Mouse (Mus musculus) CD8-positive naive resting alpha-beta T cell, adult 2 months (primary cell): ENCODE measurements around the gene Zscan26.
"Not testable (repeated sequence)": the region's sequence is repeated elsewhere in the genome, so short reads cannot be mapped to it uniquely, and the experiment has no call there.

Source experiments
- DNase-seq, 2 experiments: peaks; one replicate each; pipeline ENCODE4 v3.0.0; 2022; ENCODE audit warnings: low read depth in 2 of 2, low spot score in 2 of 2

Gene Zscan26

DNA sequence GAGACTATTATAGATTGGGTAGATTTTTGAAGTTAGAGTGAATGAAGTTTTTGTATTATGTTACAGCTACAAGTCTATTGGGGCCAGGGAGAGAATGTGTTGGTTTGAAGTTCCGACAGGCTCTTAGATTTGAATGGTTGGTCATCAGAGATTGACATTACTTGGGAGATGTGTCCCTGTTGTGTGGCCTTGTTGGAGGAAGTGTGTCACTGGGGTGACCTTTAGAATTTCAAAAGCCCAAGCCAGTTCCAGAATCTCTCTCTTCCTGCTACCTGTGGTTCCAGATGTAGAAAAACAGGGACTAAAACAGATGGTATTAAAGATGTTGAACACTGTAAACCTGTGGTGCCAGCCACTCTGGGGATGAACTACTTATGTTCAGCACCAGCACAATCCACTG is 25.9 kb downstream of the Zscan26 start:
- DNase-seq = no peak

DNA sequence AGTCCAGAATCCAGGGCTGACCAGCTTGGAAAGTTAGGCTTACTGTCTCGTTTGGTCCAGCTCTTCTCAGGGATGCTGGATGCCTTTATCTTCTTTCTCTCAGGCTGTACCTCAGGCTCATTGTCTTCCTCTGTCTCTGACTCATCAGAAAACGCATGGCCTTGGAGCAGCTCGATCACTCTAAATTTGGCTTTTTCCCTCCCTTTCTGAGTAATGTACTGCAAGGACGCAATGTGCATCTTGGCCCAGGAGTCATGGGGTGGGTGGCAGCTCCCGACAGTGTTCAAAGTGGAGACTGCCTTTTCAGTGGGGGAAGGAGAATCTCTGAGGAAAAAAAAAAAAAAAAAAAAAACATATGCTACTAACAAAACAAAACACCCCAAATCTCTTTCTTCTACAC is 30.2 kb downstream of the Zscan26 start:
- no peak for DNase-seq

DNA sequence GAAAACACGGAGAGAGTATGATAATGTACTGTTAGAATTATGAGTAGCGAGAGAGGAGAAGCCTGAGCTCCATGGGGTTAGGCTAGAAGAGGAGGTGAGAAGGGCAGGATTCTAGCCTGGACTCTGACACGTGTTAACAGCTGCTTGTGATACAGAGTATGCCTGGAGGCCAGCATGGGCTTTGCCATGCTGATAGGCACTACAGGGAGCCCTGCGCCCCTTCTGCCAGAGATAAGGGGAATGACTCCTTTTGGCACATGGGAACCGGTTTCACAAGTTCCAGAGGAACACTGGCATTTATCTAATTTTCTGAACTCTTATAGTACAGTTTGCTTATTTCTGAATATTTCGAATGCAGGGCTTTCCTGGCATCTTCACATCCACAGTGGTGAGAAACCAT is 34.7 kb downstream of the Zscan26 start:
- no peak for DNase-seq

DNA sequence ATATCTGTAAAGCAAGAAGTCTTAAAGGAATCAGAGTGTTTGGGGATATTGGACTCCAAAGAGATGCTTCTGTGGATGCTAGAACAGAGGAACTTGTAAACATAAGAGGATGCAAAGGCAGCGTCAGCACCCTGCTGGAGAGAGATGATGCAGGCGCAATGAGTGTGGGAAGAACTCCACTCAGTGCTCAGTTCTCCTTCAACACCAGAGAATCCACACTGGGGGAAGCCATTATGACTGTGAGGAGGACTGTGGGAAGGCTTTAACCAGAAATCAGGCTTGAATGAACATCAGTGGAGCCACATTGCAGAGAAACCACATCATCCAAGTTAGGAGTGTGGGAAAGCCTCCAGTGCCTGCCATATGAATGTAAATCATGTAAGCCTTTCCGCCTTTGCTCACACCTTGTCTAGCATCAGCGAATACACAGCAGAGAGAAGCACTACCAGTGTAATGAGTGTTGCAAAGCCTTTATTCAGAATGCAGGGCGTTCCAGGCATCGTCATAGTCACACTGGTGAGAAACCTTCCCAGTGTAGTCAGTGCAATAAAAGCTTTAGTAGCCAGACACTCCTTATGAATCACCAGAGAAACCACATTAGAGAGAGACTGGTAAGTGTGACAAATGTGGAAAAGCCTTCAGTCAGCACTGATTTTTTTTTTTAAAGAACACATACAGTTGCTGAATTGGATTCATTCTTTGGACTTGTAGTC is 36.1 kb downstream of the Zscan26 start:
- no peak for DNase-seq

DNA sequence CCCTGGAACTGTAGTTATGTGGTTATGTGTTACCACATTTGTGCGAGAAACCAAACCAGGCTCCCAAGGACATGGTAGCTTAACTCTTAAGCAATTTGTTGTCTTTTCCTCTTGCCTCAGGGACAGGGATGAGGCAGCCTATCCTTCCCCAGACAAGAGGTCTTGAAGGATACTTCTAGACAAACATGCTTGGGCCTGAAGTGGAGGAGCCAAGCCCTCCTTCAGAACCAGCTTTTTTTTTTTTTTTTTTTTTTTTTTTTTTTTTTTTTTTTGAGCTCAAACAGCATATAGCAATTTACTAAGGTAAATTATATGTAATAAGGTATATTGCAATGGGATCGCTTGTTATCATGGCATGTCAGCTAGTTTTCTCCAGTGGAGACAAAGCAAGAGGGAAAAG is 37.8 kb downstream of the Zscan26 start:
- no peak for DNase-seq

DNA sequence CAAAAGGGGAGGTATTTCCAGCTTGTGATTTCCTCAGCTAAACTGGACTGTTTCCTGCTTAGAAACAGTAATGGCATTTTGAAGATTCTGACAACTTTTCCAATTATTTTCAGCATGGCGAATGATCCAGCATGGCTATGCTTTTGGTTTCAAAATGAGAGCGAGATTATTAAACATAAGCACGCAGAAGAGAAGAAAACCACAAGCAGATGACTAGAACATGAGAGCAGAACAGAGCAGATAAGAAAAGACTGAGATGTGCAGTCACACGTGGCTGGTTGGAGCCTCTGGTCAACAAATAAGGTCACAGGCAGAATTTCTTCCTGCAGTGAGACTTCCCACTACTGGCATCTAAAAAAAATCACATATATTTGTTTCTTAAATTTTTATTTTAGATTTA is 38.3 kb downstream of the Zscan26 start:
- no peak for DNase-seq

DNA sequence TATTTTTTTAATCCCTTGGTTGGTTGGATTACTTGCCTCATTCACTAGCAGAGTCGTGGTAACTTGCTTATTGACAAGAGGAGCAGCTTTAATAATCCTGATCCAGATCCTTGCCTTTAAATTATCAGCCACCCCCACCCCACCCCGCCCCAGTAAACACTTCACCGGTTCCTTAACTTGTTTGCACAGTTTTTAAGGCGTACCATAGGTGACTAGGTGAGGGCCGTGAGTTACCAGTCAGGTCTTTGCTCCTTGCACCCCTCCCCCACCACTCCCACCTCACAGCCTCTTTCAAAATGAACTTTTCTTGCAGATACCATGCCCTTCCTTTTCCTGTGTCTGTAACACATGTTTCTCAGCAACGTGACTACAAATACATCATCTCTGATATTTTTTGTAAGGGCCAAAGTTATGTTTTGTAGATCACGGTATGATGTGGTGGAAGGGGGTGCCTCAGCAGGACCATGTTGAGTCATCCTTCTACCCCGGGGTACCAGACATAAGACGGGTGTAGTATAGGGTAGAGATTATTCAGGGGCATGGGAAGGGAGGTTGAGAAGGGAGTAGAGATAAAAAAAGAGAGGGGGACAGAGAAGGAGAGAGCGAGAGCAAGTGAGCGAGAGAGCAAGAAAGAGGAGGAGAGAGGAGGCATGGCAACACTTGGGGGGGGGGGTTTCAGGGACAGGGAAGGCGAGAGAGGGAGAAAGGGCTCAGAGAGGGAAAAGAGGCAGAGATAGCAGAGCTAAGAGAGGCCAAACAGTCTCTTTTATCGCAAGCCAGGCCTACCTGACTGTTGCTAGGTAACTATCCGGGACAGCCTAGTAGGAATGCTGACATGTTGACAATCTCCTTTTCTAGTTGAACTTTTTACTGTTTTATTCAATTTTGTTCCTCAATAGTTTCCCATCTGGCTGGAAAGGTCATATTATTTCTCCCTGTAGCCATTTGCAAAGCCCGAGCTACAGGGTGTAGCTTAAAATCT is 39.0 kb downstream of the Zscan26 start:
- DNase-seq = no peak

DNA sequence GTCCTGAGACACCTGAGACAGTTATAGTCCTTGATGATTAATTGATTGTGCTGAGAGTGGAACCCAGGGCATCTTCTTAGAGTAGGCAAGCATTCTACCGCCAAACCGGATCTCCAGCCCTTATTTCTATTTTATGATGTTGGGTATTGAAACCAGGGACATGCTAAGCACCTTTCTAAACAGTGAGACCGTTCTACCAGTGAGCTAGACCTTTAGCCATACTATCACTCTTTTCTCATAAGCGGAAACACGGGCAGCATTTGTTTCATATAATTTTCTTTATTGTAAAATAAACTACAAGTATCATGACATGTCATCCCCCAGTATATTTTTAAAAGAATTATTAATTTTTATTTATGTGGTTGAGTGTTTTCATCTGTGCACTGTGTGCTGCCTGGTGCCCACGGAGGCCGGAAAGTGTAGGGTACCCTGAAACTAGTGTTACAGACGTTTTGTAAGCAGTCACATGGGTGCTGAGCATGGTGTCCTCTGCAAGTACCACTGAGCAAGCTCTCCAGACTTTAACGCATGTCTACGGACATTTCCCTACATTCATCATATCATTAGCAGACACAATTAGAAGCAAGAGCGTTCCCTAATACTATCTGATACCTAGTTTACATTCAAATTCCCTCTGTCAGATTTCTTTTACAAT is 44.6 kb downstream of the Zscan26 start:
- no peak for DNase-seq

DNA sequence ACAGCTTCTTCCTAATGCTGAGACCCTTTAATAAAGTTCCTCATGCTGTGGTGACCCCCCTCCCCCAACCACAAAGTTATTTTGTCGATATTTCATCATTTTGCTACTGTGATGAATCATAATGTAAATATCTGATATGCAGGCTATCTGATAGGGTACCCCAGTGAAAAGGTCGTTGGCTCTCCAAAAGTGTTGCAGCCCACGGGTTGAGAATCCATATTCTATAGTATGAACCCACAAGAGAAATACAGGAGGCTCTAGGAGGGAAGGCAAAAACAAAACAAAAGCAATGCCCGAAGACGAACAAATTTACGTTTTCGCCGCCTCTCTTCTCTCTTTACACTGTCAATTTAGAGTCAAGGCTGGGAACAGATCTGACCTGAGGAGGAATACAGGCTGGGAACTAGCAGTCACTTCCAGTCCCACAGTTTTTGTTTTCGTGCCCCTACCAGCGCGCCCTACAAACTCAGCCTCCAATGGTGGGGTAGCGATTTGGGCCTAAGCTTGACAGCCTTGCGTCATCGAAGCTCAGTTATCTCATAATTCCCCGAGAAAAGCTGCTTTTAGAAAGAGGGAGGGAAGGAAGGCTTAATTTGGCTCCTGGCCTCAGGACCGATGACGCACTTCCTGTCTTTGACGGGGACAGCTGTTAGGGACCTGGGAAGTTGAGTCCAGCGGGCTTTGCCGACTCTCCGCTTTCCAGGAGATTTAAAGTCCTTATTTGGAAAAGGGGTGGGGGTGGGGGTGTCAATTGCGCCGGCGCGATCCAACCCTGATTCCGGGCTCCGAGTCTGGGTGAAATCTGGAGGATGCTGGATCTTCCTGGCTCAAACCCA is 45.3 kb downstream of the Zscan26 start:
- DNase-seq = peak in 1 of 2 experiments; percentile 11

DNA sequence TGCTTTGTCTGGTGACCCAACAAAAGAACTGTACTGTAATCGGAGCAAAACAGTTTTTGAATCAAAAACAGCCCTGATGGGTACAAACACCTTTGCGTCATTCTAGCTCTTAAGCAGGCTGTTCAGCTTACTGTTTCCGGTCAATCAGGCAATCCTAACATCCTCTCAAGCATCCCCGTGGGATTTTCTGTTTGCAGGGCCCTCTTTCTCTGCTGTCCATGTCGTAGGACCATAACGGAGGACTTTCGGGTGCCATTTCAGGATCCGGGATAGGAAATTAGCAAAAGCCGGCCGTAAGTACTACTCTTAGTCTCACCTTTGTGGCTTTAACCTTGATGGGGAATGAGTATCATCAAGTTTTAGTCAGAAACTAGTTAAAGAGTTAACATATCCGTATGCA is 46.2 kb downstream of the Zscan26 start:
- DNase-seq = no peak

DNA sequence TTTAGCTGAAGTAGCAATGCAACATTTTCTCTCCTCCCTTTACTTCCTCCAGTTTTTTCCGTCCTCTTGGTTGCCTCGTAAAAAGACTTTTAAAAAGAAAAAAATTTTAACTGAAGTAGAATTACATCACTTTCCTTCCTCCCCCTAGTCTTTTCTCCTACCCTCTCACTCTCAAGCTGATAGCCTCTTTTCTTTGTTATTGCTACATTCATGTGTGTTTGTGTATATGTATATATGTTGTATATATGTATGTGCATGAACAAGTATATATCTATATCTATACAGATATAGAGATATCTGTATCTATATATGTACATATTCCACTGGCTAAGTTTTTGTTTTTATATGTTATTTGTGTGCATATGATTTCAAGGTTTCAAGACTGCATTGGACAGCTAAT is 50.7 kb downstream of the Zscan26 start:
- DNase-seq = no peak

DNA sequence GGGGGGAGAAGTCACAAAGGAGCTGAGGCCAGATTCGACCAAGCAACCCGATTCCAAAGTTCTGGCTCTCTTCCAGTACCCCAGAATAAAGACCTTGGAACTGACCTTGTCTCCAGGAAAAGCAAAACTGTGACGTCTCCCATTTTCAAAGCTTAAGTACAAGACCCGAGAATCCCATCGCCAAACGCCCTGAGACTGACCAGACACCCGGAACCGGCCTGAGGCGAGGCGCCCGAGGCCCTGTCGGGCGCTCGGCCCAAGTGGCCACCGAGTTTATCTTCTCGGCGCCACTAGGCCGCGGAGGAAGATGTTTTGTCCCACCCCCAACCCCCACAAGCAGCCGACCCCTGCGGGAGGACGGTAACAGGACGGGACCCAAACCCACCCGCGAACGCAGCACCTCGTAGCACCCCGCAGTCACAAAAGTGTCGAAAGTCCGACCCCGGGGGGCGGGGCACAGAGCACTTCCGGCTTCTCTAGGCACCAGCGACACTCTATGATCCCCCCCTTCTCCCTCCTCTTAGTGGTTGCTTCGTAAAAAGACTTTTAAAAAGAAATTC is 51.2 kb downstream of the Zscan26 start, which contains the start of gene Zkscan3:
Zkscan3 (minus strand) TSS at position 469 of the 560 bp plus-strand sequence.
- peak; percentile 69 to 82 for DNase-seq

DNA sequence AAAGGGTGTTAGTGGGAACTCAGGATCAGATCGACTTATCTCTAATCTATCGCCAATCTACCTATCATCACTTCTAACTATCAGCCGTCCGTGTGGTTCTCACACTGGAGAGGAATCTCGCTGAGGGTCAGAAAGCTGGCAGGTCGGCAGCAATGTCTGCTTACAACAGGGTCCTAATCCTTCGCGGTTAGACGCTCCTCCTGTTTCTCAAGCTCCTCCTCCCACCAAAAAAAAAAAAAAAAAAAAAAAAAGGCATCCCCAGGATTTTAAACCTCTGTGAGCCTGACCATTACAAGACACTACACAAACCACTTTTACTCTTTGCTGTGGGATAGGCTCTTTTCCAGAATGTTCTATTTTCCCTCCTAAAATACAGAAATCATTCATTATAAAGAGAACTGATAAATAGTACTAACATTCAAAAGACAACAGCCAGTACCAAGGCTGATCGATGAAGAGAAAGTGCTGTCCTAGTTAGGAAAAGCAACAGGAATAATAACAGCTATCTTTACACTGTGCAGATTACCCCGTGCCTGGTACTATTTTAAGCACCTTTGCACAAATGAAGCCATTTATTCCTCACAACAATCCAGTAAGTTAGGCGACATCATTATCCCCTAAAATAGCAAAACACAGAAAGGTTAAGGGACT is 51.8 kb downstream of the Zscan26 start:
- DNase-seq = no peak

DNA sequence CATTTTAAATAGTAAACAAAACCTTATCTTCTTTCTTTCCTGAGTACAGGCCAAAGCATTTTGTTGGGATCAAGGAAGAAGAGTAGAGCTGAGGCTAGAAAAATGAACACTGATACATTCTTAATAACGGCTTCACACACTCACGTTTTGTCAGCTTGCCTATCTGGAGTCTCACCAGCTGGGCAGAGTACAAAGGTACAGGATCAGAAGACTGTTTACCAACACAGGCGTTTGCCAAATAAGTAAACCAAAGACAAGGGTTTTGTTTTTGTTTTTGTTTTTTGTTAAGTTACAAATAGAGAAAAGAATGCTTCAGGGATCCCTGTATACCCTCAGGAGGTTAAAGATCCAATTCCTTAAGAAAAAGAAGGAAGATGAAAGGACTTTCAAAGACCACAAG is 52.4 kb downstream of the Zscan26 start:
- DNase-seq = no peak

DNA sequence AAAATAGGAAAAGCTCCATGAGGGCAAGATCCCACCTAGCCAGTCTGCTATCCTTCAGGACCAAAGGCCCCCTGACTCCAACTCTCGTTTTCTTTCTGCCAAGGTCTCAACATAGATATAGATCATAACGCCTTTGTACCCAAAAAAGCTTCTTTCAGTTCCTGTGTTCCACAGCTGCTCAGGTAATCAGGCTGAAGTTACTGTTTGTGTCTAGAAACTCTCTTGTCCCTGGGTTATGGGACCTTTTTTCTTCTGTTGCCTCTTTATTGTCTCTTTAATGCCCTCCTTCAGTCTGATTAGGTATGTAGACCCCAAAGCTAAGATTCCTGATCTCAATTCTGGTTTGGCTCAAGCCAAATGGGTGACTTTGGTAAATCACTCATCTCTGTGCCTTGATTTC is 56.0 kb downstream of the Zscan26 start:
- DNase-seq = no peak

DNA sequence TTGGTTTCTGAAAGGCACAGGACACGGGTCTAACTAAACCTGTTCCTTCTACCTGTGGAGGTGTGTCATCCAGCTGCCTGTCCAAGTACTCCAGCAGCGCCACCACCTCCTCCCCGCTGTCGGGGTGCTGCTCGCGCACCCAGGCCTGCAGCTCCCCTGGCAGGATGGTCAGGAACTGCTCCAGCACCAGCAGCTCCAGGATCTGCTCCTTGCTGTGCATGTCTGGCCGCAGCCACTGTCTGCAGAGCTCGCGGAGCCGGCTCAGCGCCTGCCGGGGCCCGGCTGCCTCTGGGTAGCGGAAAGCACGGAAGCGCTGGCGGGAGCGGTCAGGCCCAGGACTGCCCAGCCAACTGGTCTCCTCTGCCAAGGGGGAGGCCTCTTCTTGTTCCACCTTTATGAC is 57.5 kb downstream of the Zscan26 start:
- DNase-seq = not testable (repeated sequence)

DNA sequence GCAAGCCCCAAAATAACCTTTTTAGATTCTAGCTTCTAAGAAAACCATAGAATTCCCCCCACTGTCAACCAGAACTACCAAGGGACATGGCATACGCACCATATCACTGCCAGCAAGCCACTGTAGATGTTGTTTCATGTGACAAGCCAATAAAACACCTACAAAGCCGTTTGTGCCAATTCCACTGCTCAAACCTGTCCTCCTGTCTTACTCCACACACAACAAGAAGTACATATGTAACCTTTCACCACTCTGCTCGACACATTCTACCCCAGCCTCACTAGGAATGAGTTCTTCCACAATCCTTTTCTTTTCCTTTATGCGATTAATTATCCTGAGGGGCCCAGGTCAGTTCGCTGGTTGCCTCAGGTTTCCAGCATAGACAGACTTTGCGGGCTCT is 57.9 kb downstream of the Zscan26 start:
- DNase-seq = no peak

DNA sequence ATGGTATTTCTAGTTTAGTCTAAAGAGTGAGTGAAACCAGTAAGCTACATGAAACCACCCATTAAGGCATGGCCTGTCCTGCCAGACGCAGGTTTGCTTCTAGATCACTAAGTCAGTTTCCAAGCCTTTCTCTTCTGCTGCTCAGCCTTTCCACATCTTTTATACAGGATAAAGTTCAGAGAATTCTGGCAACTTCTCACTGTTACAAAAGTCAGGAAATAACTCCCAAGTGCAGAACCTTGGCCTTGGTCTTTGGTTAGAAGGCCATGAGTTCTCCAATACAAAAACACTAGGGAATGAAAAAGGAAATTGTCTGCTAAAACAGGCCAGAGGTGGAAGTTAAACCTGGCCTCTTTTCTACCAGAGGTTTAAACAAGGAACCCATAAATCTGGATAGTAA is 58.3 kb downstream of the Zscan26 start:
- no peak for DNase-seq
